Mouse (Mus musculus) liver, embryonic 11.5 days (tissue): ENCODE data around the gene Olfr1120. TPM values are rescaled to one million over a fixed set of nuclear protein-coding genes. Genes with fewer than 3 reads are reported as not detected.
"Not testable (repeated sequence)": the region's sequence is repeated elsewhere in the genome, so short reads cannot be mapped to it uniquely, and the experiment has no call there.

ENCODE experiments used
- ATAC-seq: fragments of 200-750 bp; cut with Nextera tagmentation; replicated peaks from 2 replicates; pipeline ENCODE4 v1.8.0; 2017; ENCODE audit warnings: moderate number of reproducible peaks, mild to moderate bottlenecking, moderate TSS enrichment, moderate library complexity; ENCODE audit not compliant: low FRiP score
- DNase-seq: peaks from one replicate; pipeline ENCODE4 v3.0.0-alpha.2; 2017; ENCODE audit warnings: low spot score
- H3K27ac ChIP-seq: fragments of 300-500 bp; sonication (generic); 2 replicates; pipeline ENCODE4 v1.5.1; 2014; ENCODE audit warnings: mild to moderate bottlenecking, low read depth, low read length, control low read depth
- H3K27me3 ChIP-seq: fragments of 300-500 bp; sonication (generic); replicated peaks from 2 replicates; pipeline ENCODE4 v1.6.1; 2014; ENCODE audit warnings: low read length, mixed read lengths; ENCODE audit not compliant: control insufficient read depth, insufficient read depth
- H3K36me3 ChIP-seq: fragments of 300-500 bp; sonication (generic); 2 replicates; pipeline ENCODE4 v1.6.1; 2014; ENCODE audit warnings: mild to moderate bottlenecking, low read length, moderate library complexity, mixed read lengths; ENCODE audit not compliant: control insufficient read depth, insufficient read depth
- H3K4me1 ChIP-seq: fragments of 300-500 bp; sonication (generic); replicated peaks from 2 replicates; pipeline ENCODE4 v1.6.1; 2014; ENCODE audit warnings: low read length, mixed read lengths; ENCODE audit not compliant: control insufficient read depth, insufficient read depth
- H3K4me2 ChIP-seq: fragments of 300-500 bp; sonication (generic); 2 replicates; pipeline ENCODE4 v1.6.1; 2014; ENCODE audit warnings: mild to moderate bottlenecking, control low read depth, moderate library complexity
- H3K4me3 ChIP-seq: fragments of 300-500 bp; sonication (generic); 2 replicates; pipeline ENCODE4 v1.5.1; 2014; ENCODE audit warnings: low read depth, low read length, control low read depth
- H3K9ac ChIP-seq: fragments of 300-500 bp; sonication (generic); 2 replicates; pipeline ENCODE4 v1.6.1; 2014; ENCODE audit warnings: low read depth, low read length, control low read depth
- H3K9me3 ChIP-seq: fragments of 300-500 bp; sonication (generic); 2 replicates; pipeline ENCODE4 v1.6.1; 2016; ENCODE audit warnings: low read length, inconsistent platforms, mixed read lengths; ENCODE audit not compliant: control insufficient read depth
- WGBS: fragments of 180-500 bp; shearing (Covaris S2); extraction: QIAGEN DNeasy Blood & Tissue Kit; methylation state at CpG from one replicate; pipeline ENCODE4 v1.1.7; 2014; 5-methylcytosine and 5-hydroxymethylcytosine counted together
- polyA plus RNA-seq: library from polyadenylated mRNA; unstranded; fragments of >200 nt; fragmentation: Nextera tagmentation; extraction: Ambion mirVana; gene quantifications from 2 replicates; pipeline ENCODE4 v1.2.1, GENCODE M21; 2014

Gene Olfr1120
- not detected in 2 replicates for polyA plus RNA-seq

DNA sequence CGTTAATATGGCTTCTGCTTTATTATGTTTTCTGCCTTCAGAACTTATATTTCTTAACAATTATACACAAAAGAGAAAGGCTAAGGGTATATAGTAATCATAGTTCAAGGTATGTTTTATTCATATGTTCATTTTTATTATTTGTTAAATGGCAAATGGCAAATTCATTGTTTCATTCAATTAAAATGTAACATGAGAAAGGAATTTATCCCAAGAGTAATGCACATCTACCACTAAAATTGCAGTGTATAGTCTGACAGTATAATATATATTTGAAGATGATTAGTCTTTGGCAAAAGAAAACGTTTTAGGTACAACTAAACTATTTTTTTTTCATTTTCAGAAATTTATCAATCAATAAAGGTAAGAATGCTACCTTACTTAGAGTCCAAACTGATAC is at the start of gene Olfr1120:
Olfr1120 (plus strand) TSS at position 301 of the 400 bp plus-strand sequence.
- no peak within 1 kb of the TSS for H3K4me3 ChIP-seq
- H3K27ac ChIP-seq, result no peak within 1 kb of the TSS
- WGBS, result 43% methylated on average over 2 of the region's 2 CpGs
- no peaks in the 10 kb centered on the region; the same call in 1 of the 2 replicates for H3K9me3 ChIP-seq
- no peak within 1 kb of the TSS for H3K9ac ChIP-seq
- no peaks in the 10 kb centered on the region for H3K36me3 ChIP-seq
- H3K27me3 ChIP-seq, result no peaks in the 10 kb centered on the region
- ATAC-seq, result no peak
- H3K4me1 ChIP-seq, result no peaks in the 10 kb centered on the region
- DNase-seq, result no peak
- no peak within 1 kb of the TSS for H3K4me2 ChIP-seq

DNA sequence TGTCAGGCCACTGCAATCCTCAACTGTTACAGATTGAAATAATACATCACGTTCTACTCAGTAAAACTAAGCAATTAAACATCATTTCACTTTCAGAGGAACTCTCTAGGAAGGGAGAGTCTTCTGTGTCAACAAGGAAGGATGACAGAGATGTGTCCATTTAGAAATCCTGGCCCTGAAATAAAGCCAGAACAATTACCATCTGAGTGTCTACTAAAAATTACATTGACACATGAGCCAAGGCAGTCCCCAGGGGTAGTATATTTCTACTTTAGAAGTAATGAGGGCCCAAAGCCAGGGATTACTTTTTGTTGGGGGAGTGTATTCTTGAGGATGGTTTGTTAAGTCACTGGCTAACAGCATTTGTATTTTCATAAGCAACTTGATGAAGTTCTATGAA is 47.3 kb upstream of the Olfr1120 start, which contains the start of gene Olfr1118:
Olfr1118 (plus strand) TSS at position 301 of the 400 bp plus-strand sequence.
- ATAC-seq (no peak), DNase-seq (no peak)
- Histone ChIP-seq H3K4me3 (no peak within 1 kb of the TSS), H3K27me3 (no peaks in the 10 kb centered on the region), H3K9ac (no peak within 1 kb of the TSS), H3K4me2 (no peak within 1 kb of the TSS), H3K36me3 (no peaks in the 10 kb centered on the region), H3K4me1 (no peaks in the 10 kb centered on the region), H3K9me3 (no peaks in the 10 kb centered on the region), H3K27ac (no peak within 1 kb of the TSS)
- WGBS, result 74% methylated on average over 1 of the region's 1 CpGs

- not testable (repeated sequence) for H3K4me1 ChIP-seq, H3K9me3 ChIP-seq, ATAC-seq, H3K27me3 ChIP-seq, H3K27ac ChIP-seq, H3K9ac ChIP-seq, H3K36me3 ChIP-seq, H3K4me3 ChIP-seq, DNase-seq, H3K4me2 ChIP-seq
- 79% methylated on average over 2 of the region's 2 CpGs for WGBS
Measured at GRCm38 (mm10) chr2:87360121-87360520, 5.5 kb downstream of the Olfr1120 start.

DNA sequence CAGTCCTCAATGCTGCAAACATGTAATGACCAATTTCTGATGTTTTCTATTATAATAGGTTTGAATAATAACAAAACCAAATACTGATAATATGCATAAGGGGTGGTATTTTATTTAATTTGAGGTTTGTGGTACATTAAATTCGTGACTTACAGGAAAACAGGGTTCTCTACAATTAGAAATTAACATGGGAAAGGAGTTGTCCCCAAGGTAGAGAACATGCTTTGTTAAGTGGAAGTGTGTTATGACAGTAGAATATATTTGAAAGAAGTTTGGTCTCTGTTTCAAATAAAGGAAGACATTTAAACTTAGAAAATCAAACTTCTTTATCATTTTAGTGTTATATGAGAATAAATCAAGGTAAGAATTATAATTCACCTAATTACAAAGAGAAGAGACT is 15.0 kb downstream of the Olfr1120 start, which contains the start of gene Olfr1121:
Olfr1121 (plus strand) TSS at position 301 of the 400 bp plus-strand sequence.
- DNase-seq (no peak), ATAC-seq (no peak)
- Histone ChIP-seq H3K9me3 (no peaks in the 10 kb centered on the region), H3K4me1 (no peaks in the 10 kb centered on the region), H3K36me3 (no peaks in the 10 kb centered on the region), H3K9ac (no peak within 1 kb of the TSS), H3K27me3 (no peaks in the 10 kb centered on the region), H3K27ac (no peak within 1 kb of the TSS), H3K4me3 (no peak within 1 kb of the TSS), H3K4me2 (no peak within 1 kb of the TSS)
- WGBS, result 26% methylated on average over 1 of the region's 1 CpGs

GRCm38 (mm10) chr2:87371726-87372125 is 17.1 kb downstream of the Olfr1120 start:
- Histone ChIP-seq H3K36me3 (no peaks in the 10 kb centered on the region), H3K27me3 (no peaks in the 10 kb centered on the region), H3K9me3 (no peaks in the 10 kb centered on the region), H3K4me2 (no peak overlapping the region), H3K27ac (no peak overlapping the region), H3K9ac (no peak overlapping the region), H3K4me1 (no peaks in the 10 kb centered on the region), H3K4me3 (no peak overlapping the region)
- ATAC-seq (no peak), DNase-seq (no peak)
- 82% methylated on average over 4 of the region's 4 CpGs for WGBS

GRCm38 (mm10) chr2:87383935-87384334 is 29.3 kb downstream of the Olfr1120 start:
- 68% methylated on average over 2 of the region's 2 CpGs for whole genome bisulfite sequencing
- DNase-seq, result no peak
- no peak overlapping the region for H3K4me2 ChIP-seq
- no peaks in the 10 kb centered on the region for H3K27me3 ChIP-seq
- no peaks in the 10 kb centered on the region for H3K4me1 ChIP-seq
- H3K9me3 ChIP-seq, result no peaks in the 10 kb centered on the region
- no peaks in the 10 kb centered on the region for H3K36me3 ChIP-seq
- H3K9ac ChIP-seq, result no peak overlapping the region
- no peak overlapping the region for H3K27ac ChIP-seq
- no peak for ATAC-seq
- H3K4me3 ChIP-seq, result no peak overlapping the region

DNA sequence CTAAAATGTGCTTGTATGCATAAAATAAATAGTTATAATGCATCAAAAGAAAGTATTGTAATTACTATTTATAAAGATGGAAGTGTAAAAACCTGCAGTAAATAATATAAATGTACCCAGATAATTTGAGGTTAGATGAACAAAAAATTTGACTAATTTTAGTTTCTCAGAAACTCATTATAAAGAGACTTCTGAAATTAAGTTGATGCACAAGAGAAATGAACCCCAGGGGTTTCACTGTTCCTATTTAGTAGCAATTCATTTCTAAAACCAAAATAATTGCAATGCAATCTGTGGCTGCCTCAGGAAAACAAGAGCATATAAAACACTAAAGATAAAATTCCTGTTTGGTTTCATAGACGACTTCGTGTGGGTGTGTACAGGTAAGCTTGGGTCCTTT is 30.9 kb downstream of the Olfr1120 start, which contains the start of gene Olfr1122:
Olfr1122 (plus strand) TSS at position 301 of the 400 bp plus-strand sequence.
- Histone ChIP-seq H3K4me2 (no peak within 1 kb of the TSS), H3K36me3 (no peaks in the 10 kb centered on the region), H3K9ac (no peak within 1 kb of the TSS), H3K27ac (no peak within 1 kb of the TSS), H3K9me3 (no peaks in the 10 kb centered on the region), H3K4me3 (no peak within 1 kb of the TSS), H3K27me3 (no peaks in the 10 kb centered on the region), H3K4me1 (no peaks in the 10 kb centered on the region)
- WGBS, result 78% methylated on average over 2 of the region's 2 CpGs
- DNase-seq, result no peak
- ATAC-seq, result no peak

- H3K4me1 ChIP-seq, H3K27me3 ChIP-seq, H3K4me3 ChIP-seq, ATAC-seq, H3K4me2 ChIP-seq, H3K36me3 ChIP-seq, H3K9ac ChIP-seq, H3K27ac ChIP-seq, DNase-seq, H3K9me3 ChIP-seq: not testable (repeated sequence)
- 79% methylated on average over 5 of the region's 5 CpGs for WGBS
Measured at GRCm38 (mm10) chr2:87393605-87394004, 39.0 kb downstream of the Olfr1120 start.

- ATAC-seq, H3K4me3 ChIP-seq: not testable (repeated sequence)
Measured at GRCm38 (mm10) chr2:87394686-87395085, 40.1 kb downstream of the Olfr1120 start.

More at GRCm38 (mm10) chr2:87394686-87395085, 40.1 kb downstream of the Olfr1120 start:
- 78% methylated on average over 7 of the region's 7 CpGs for WGBS
- not testable (repeated sequence) for H3K4me2 ChIP-seq, H3K36me3 ChIP-seq, H3K27me3 ChIP-seq, H3K4me1 ChIP-seq, DNase-seq, H3K27ac ChIP-seq, H3K9me3 ChIP-seq, H3K9ac ChIP-seq
